Mouse (Mus musculus) CH12.LX (cell line): ENCODE measurements around the gene Kdm5b.

Source experiments
- CHD2 ChIP-seq: IDR thresholded peaks from 2 replicates; pipeline ENCODE4 v1.6.1; 2011; ENCODE audit warnings: low read length, improper control_type of control experiment
- CTCF ChIP-seq, 2 experiments: IDR thresholded peaks in 1 of 2; conservative IDR thresholded peaks in 1 of 2; 2 replicates each; pipeline ENCODE4 v1.5.1; 2011 to 2012; ENCODE audit warnings: low read depth in 2 of 2, low read length in 2 of 2, improper control_type of control experiment in 1 of 2, inconsistent platforms in 1 of 2, mild to moderate bottlenecking in 1 of 2, moderate library complexity in 1 of 2
- E2F4 ChIP-seq: IDR thresholded peaks from 2 replicates; pipeline ENCODE4 v1.6.1; 2011; ENCODE audit warnings: low read depth, low read length, improper control_type of control experiment; ENCODE audit not compliant: insufficient replicate concordance
- HCFC1 ChIP-seq: IDR thresholded peaks from 2 replicates; pipeline ENCODE4 v1.6.1; 2012; ENCODE audit warnings: low read depth, mild to moderate bottlenecking, inconsistent platforms, low read length, improper control_type of control experiment
- POLR2A ChIP-seq: IDR thresholded peaks from 2 replicates; pipeline ENCODE4 v1.6.1; 2011; ENCODE audit warnings: low read depth, mild to moderate bottlenecking, improper control_type of control experiment, low read length
- RAD21 ChIP-seq: IDR thresholded peaks from 2 replicates; pipeline ENCODE4 v1.6.1; 2011; ENCODE audit warnings: low read depth, mild to moderate bottlenecking, low read length, improper control_type of control experiment, moderate library complexity

DNA sequence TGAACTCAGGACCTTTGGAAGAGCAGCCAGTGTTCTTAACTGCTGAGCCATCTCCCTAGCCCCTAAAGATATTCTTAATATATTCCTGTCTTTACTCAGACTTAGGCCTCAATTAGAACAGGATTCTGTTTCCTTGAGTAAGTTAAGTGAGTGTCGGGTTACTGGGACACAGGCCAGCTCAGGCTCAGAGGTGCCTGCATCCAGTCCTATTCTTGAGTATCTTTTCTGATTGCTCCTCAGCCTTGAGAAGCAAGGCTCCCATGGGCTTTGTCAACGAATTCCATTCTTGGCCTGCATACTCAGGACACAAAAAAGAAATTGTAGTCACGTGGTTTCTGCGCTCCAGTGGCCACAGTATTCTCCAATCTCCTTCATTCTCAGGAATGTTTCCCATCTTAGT lies 11.7 kb upstream of the Kdm5b start:
- TF ChIP-seq E2F4: no peak
- no peak for TF ChIP-seq POLR2A
- no peak for TF ChIP-seq CTCF (conservative IDR thresholded peaks at IDR 0.05 in 1 of 2, IDR thresholded peaks at IDR 0.05 in 1 of 2; ENCODE audit: low read depth in 2 of 2, low read length in 2 of 2)
- TF ChIP-seq HCFC1: no peak
- TF ChIP-seq CHD2: no peak
- no peak for TF ChIP-seq RAD21
